In genomic region chr11:95617785-95618465, GRCm38 (mm10) we compare ENCODE assay signal across 9 mouse cellular contexts. TPM values are rescaled to one million over a fixed set of nuclear protein-coding genes. Genes with fewer than 3 reads are reported as not detected.
DNase-seq lines count a peak whose midpoint lies in the region; ATAC-seq and TF ChIP-seq lines count a peak whose summit lies in the region.
"Had no signal": no experiment of that assay in that cellular context is flagged by ENCODE, and none has a peak within 500 bp of the region (broad histone marks: within the 10 kb centered on the region; RNA-seq: fewer than 3 reads in every experiment).

No protein-coding gene starts in this region.

- H3K36me3 ChIP-seq in ES-Bruce4 (ENCODE audit: control insufficient read depth, insufficient read depth, low read length, poor library complexity, severe bottlenecking) = no peaks in the 10 kb centered on the region

- H3K4me1 ChIP-seq in ES-Bruce4 (ENCODE audit: control insufficient read depth, insufficient read depth, low read length) = peaks cover 18% of the 10 kb centered on the region

- TF ChIP-seq POLR2A in ES-Bruce4 (IDR thresholded peaks at IDR 0.05; ENCODE audit: insufficient read depth, low read length) = no peak

- no peak overlapping the region for H3K4me3 ChIP-seq in ES-Bruce4 (ENCODE audit: low read depth, low read length)

- H3K9me3 ChIP-seq in ES-Bruce4 (replicated peaks; ENCODE audit: control insufficient read depth, insufficient read depth, low read length, poor library complexity, severe bottlenecking) = no peaks in the 10 kb centered on the region

- intact Hi-C loops in left cerebral cortex, postnatal 36 days (cut with DNase I) = no loop called here

- no peaks in the 10 kb centered on the region for H3K27me3 ChIP-seq in ES-Bruce4 (ENCODE audit: control insufficient read depth, insufficient read depth, low read length, poor library complexity, severe bottlenecking)

- no peak overlapping the region for H3K27ac ChIP-seq in ES-Bruce4 (ENCODE audit: insufficient read depth, low read length)

- peak; percentile 6 for DNase-seq in cerebellum, adult 11-12 months
- DNase-seq in cerebellum, adult 11 months = no peak
- DNase-seq in frontal cortex, adult 2 months (ENCODE audit: extremely low spot score in 1 of 2, low spot score in 1 of 2) = peak; percentile 15 to 66
- DNase-seq in left cerebral cortex, postnatal 36 days (ENCODE audit: low spot score in 2 of 2) = peak; percentile 17 to 21
- DNase-seq in heart, adult 8-10 months (ENCODE audit: low spot score) = no peak
- DNase-seq in thymus, adult 18-20 months = no peak
- DNase-seq: kidney, postnatal 10 days had no signal

- ATAC-seq in activated CD4-positive, CD25-positive, alpha-beta regulatory T cell, adult 4 months = no peak

- TF ChIP-seq EP300 in ES-Bruce4 (IDR thresholded peaks at IDR 0.05; ENCODE audit: insufficient read depth, low read depth, low read length) = 0 out of 2 replicates have a peak, but pooled peaks have one; percentile 69

- H3K9ac ChIP-seq in ES-Bruce4 (ENCODE audit: low read depth, poor library complexity, severe bottlenecking) = no peak overlapping the region

- TF ChIP-seq CTCF in ES-Bruce4 (IDR thresholded peaks at IDR 0.05; ENCODE audit: low read depth, low read length) = no peak

RNA-seq across cellular contexts. Expression of gene Ngfr, which starts 30.4 kb away (rescaled TPM):
- 2.0 and 2.2 TPM in 2 replicates for polyA plus RNA-seq in ES-Bruce4 (2011; ENCODE audit: insufficient read depth, insufficient read length, low read depth, missing spikeins)
- polyA plus RNA-seq in frontal cortex, adult 2 months (2012; rRNA removed) = 2.0 and 2.2 TPM in 2 replicates
- 1 to 10 TPM in 1 of 2 experiments, under 1 TPM in 1; 0.74 to 1.7 TPM for total RNA-seq in left cerebral cortex, postnatal 36 days (2021)
- polyA plus RNA-seq in activated CD4-positive, CD25-positive, alpha-beta regulatory T cell, adult 4 months (2017; shearing (Covaris generic)) = not detected
- total RNA-seq in heart, adult 8-10 months (2022) = under 1 TPM; 0.29 to 0.52 (median 0.47) TPM

RNA-seq across cellular contexts. Expression of gene Phb, which starts 48.8 kb away (rescaled TPM):
- 255 and 274 TPM in 2 replicates for polyA plus RNA-seq in ES-Bruce4 (2011; ENCODE audit: insufficient read depth, insufficient read length, low read depth, missing spikeins)
- polyA plus RNA-seq in frontal cortex, adult 2 months (2012; rRNA removed) = 120 and 143 TPM in 2 replicates
- total RNA-seq in left cerebral cortex, postnatal 36 days (2021) = 10 to 100 TPM; 67.1 to 85.8 TPM
- 100 to 1,000 TPM; 131 to 144 TPM for polyA plus RNA-seq in activated CD4-positive, CD25-positive, alpha-beta regulatory T cell, adult 4 months (2017; shearing (Covaris generic))
- total RNA-seq in heart, adult 8-10 months (2022) = 100 to 1,000 TPM; 379 to 441 (median 399) TPM

Comparison
In these comparisons a context has a peak if more than half of its experiments do, and no peak if none do; other contexts are left out.
1. DNase-seq: peak in cerebellum, adult 11-12 months (single experiment), frontal cortex, adult 2 months (2 of 2) and left cerebral cortex, postnatal 36 days (2 of 2); none in cerebellum, adult 11 months (single experiment), heart, adult 8-10 months (single experiment) and thymus, adult 18-20 months (0 of 2).